Mouse (Mus musculus) E14TG2a.4 (cell line): Measurements from ENCODE around the gene Pih1d2.

ENCODE experiments used
- CTCF ChIP-seq: conservative IDR thresholded peaks from 2 replicates; pipeline ENCODE4 v1.5.1; 2014; ENCODE audit warnings: low read length
- POU5F1 ChIP-seq: IDR thresholded peaks from 2 replicates; pipeline ENCODE4 v1.6.1; 2014; ENCODE audit warnings: low read length, borderline replicate concordance

- TF ChIP-seq CTCF = no peak
- no peak for TF ChIP-seq POU5F1
Observed at GRCm38 (mm10) chr9:50646826-50647370, 29.8 kb downstream of the Pih1d2 start.
